ENCODE assay signal across 25 mouse cellular contexts in genomic region chr8:22058368-22058767, GRCm38 (mm10). TPM values are rescaled to one million over a fixed set of nuclear protein-coding genes. Genes with fewer than 3 reads are reported as not detected.
DNase-seq lines count a peak whose midpoint lies in the region; ATAC-seq and TF ChIP-seq lines count a peak whose summit lies in the region.
"Had no signal": no experiment of that assay in that cellular context is flagged by ENCODE, and none has a peak within 500 bp of the region (broad histone marks: within the 10 kb centered on the region; RNA-seq: fewer than 3 reads in every experiment).

No protein-coding gene starts in this region.

- no peak overlapping the region for H3K4me3 ChIP-seq in heart, embryonic 13.5 days
- H3K4me3 ChIP-seq in bone marrow, adult 2 months (replicated peaks; ENCODE audit: control insufficient read depth, low read depth, low read length), result no peak overlapping the region
- peak overlapping the region; percentile 84 for H3K4me3 ChIP-seq in liver, embryonic 11.5 days (ENCODE audit: low read depth, low read length)
- H3K4me3 ChIP-seq in liver, postnatal 0 days (ENCODE audit: low read depth, low read length), result peak overlapping the region; percentile 95
- H3K4me3 ChIP-seq: embryonic facial prominence, embryonic 12.5 days; forebrain, embryonic 13.5 days; heart, adult 2 months; hindbrain, embryonic 12.5 days; limb, embryonic 13.5 days; lung, embryonic 15.5 days; neural tube, embryonic 15.5 days; stomach, embryonic 15.5 days had no signal

- no peaks in the 10 kb centered on the region for H3K9me3 ChIP-seq in heart, embryonic 13.5 days
- H3K9me3 ChIP-seq in liver, embryonic 11.5 days (ENCODE audit: control insufficient read depth, low read length), result no peaks in the 10 kb centered on the region
- H3K9me3 ChIP-seq in liver, postnatal 0 days (ENCODE audit: low read length), result no peaks in the 10 kb centered on the region
- H3K9me3 ChIP-seq: embryonic facial prominence, embryonic 12.5 days; forebrain, embryonic 13.5 days; hindbrain, embryonic 12.5 days; limb, embryonic 13.5 days; lung, embryonic 15.5 days; neural tube, embryonic 15.5 days; stomach, embryonic 15.5 days had no signal

- peak overlapping the region; percentile 22; the same call in 1 of the 2 replicates for H3K4me2 ChIP-seq in heart, embryonic 13.5 days
- peak overlapping the region; percentile 86 for H3K4me2 ChIP-seq in liver, embryonic 11.5 days
- peak overlapping the region; percentile 92 for H3K4me2 ChIP-seq in liver, postnatal 0 days (ENCODE audit: low read depth, low read length)
- H3K4me2 ChIP-seq: embryonic facial prominence, embryonic 12.5 days; forebrain, embryonic 13.5 days; limb, embryonic 13.5 days; lung, embryonic 15.5 days; stomach, embryonic 15.5 days had no signal

- H3K36me3 ChIP-seq in heart, embryonic 13.5 days, result peaks cover 15% of the 10 kb centered on the region
- H3K36me3 ChIP-seq in liver, embryonic 11.5 days (ENCODE audit: control insufficient read depth, insufficient read depth, low read length), result no peaks in the 10 kb centered on the region; the same call in 1 of the 2 replicates
- no peaks in the 10 kb centered on the region; the same call in 1 of the 2 replicates for H3K36me3 ChIP-seq in liver, postnatal 0 days (replicated peaks; ENCODE audit: insufficient read depth, low read length)
- H3K36me3 ChIP-seq: hindbrain, embryonic 12.5 days; lung, embryonic 15.5 days; stomach, embryonic 15.5 days had no signal

- WGBS in heart, embryonic 13.5 days, result 56% methylated on average over 9 of the region's 9 CpGs
- WGBS in bone marrow, adult 2 months, result 53% methylated on average over 9 of the region's 9 CpGs
- 37% methylated on average over 9 of the region's 9 CpGs for WGBS in liver, embryonic 11.5 days
- WGBS in liver, postnatal 0 days (ENCODE audit: insufficient replicate concordance), result 40% methylated on average over 9 of the region's 9 CpGs

- no peak overlapping the region for H3K27ac ChIP-seq in heart, embryonic 13.5 days (replicated peaks)
- peak overlapping the region; percentile 61 for H3K27ac ChIP-seq in bone marrow, adult 2 months (ENCODE audit: control insufficient read depth, insufficient read depth, low read depth, low read length, poor library complexity)
- H3K27ac ChIP-seq in liver, embryonic 11.5 days (ENCODE audit: low read depth, low read length), result peak overlapping the region; percentile 81
- peak overlapping the region; percentile 31 for H3K27ac ChIP-seq in liver, postnatal 0 days (ENCODE audit: low read depth)
- H3K27ac ChIP-seq: embryonic facial prominence, embryonic 12.5 days; forebrain, embryonic 13.5 days; heart, adult 2 months; hindbrain, embryonic 12.5 days; limb, embryonic 13.5 days; lung, embryonic 15.5 days; neural tube, embryonic 15.5 days; stomach, embryonic 15.5 days had no signal

- ATAC-seq in heart, embryonic 13.5 days (ENCODE audit: extremely low read depth, insufficient number of reproducible peaks, low FRiP score, low TSS enrichment), result no peak
- peak; percentile 46 for ATAC-seq in liver, embryonic 11.5 days (replicated peaks; ENCODE audit: low FRiP score)
- no peak for ATAC-seq in liver, postnatal 0 days
- ATAC-seq in cerebellum, adult (ENCODE audit: insufficient number of reproducible peaks, low FRiP score, low TSS enrichment), result no peak
- ATAC-seq: activated CD4-positive, CD25-positive, alpha-beta regulatory T cell, adult 4 months; forebrain, embryonic 13.5 days had no signal

- peak; percentile 84 for TF ChIP-seq EP300 in liver, postnatal 0 days (IDR thresholded peaks at IDR 0.05; ENCODE audit: low read depth)

- no peak for TF ChIP-seq CTCF in bone marrow, adult 2 months (IDR thresholded peaks at IDR 0.05; ENCODE audit: control insufficient read depth, insufficient read depth, low read length)
- TF ChIP-seq CTCF in liver, postnatal 0 days (IDR thresholded peaks at IDR 0.05; ENCODE audit: low read depth), result no peak

- H3K9ac ChIP-seq in heart, embryonic 13.5 days, result no peak overlapping the region
- H3K9ac ChIP-seq in liver, embryonic 11.5 days (ENCODE audit: low read depth, low read length), result peak overlapping the region; percentile 76
- peak overlapping the region; percentile 19; the same call in 1 of the 2 replicates for H3K9ac ChIP-seq in liver, postnatal 0 days (replicated peaks)
- H3K9ac ChIP-seq: embryonic facial prominence, embryonic 12.5 days; forebrain, embryonic 13.5 days; hindbrain, embryonic 12.5 days; limb, embryonic 13.5 days; lung, embryonic 15.5 days; neural tube, embryonic 15.5 days; stomach, embryonic 15.5 days had no signal

- no peak for TF ChIP-seq POLR2A in bone marrow, adult 2 months (IDR thresholded peaks at IDR 0.05; ENCODE audit: borderline replicate concordance, control insufficient read depth, low read depth, low read length)

- peaks cover 27% of the 10 kb centered on the region for H3K27me3 ChIP-seq in heart, embryonic 13.5 days (replicated peaks)
- H3K27me3 ChIP-seq in liver, embryonic 11.5 days (replicated peaks; ENCODE audit: control insufficient read depth, insufficient read depth, low read length), result no peaks in the 10 kb centered on the region
- no peaks in the 10 kb centered on the region for H3K27me3 ChIP-seq in liver, postnatal 0 days (ENCODE audit: insufficient read depth, low read length)
- H3K27me3 ChIP-seq: stomach, embryonic 15.5 days had no signal

- no peak for DNase-seq in heart, adult 8-10 months (ENCODE audit: low spot score)
- no peak for DNase-seq in liver, embryonic 11.5 days (ENCODE audit: low spot score)
- DNase-seq in liver, postnatal 0 days, result no peak
- no peak for DNase-seq in adrenal gland, postnatal 25 days
- no peak for DNase-seq in ovary, adult 18-20 months (ENCODE audit: low spot score)
- DNase-seq: adrenal gland, adult 8-10 months; cerebellum, adult 11 months; cerebellum, postnatal 14 days; gastrocnemius, postnatal 36 days; heart, adult 2 months; heart, postnatal 10 days; kidney, postnatal 25 days; lung, postnatal 36 days; thymus, postnatal 4 days had no signal

- peaks cover 11% of the 10 kb centered on the region for H3K4me1 ChIP-seq in heart, embryonic 13.5 days
- peaks cover 1% of the 10 kb centered on the region; the same call in 1 of the 2 replicates for H3K4me1 ChIP-seq in bone marrow, adult 2 months (ENCODE audit: control insufficient read depth, insufficient read depth, low read length)
- peaks cover 34% of the 10 kb centered on the region for H3K4me1 ChIP-seq in liver, embryonic 11.5 days (replicated peaks; ENCODE audit: control insufficient read depth, insufficient read depth, low read length)
- peaks cover 38% of the 10 kb centered on the region for H3K4me1 ChIP-seq in liver, postnatal 0 days (ENCODE audit: insufficient read depth)
- H3K4me1 ChIP-seq: stomach, embryonic 15.5 days had no signal

RNA-seq across cellular contexts. Expression of gene Atp7b, which starts 1.7 kb away (rescaled TPM):
- 1.4 and 1.8 TPM in 2 replicates for polyA plus RNA-seq in heart, embryonic 13.5 days (2015; fragmentation: Nextera tagmentation; extraction: Ambion mirVana)
- total RNA-seq in heart, adult 8-10 months (2022), result under 1 TPM; 0.09 to 0.13 (median 0.12) TPM
- polyA plus RNA-seq in bone marrow, adult 2 months (2011; ENCODE audit: insufficient read depth, insufficient read length, low replicate concordance, missing spikeins), result 2.6 and 4.3 TPM in 2 replicates
- 24.6 and 25.1 TPM in 2 replicates for polyA plus RNA-seq in liver, embryonic 11.5 days (2014; fragmentation: Nextera tagmentation; extraction: Ambion mirVana)
- 4.7 and 5.7 TPM in 2 replicates for polyA plus RNA-seq in liver, postnatal 0 days (2015; fragmentation: Nextera tagmentation; extraction: Ambion mirVana)
- total RNA-seq in adrenal gland, postnatal 25 days (2021), result 1.3 and 1.5 TPM in 2 replicates
- polyA plus RNA-seq: activated CD4-positive, CD25-positive, alpha-beta regulatory T cell, adult 4 months had no signal

RNA-seq across cellular contexts. Expression of gene Alg11, which starts 2.2 kb away (rescaled TPM):
- 21.8 and 23.0 TPM in 2 replicates for polyA plus RNA-seq in heart, embryonic 13.5 days (2015; fragmentation: Nextera tagmentation; extraction: Ambion mirVana)
- total RNA-seq in heart, adult 8-10 months (2022), result 1 to 10 TPM; 7.3 to 8.8 (median 8.5) TPM
- polyA plus RNA-seq in bone marrow, adult 2 months (2011; ENCODE audit: insufficient read depth, insufficient read length, low replicate concordance, missing spikeins), result 0.61 and 3.5 TPM in 2 replicates
- 22.0 and 29.8 TPM in 2 replicates for polyA plus RNA-seq in liver, embryonic 11.5 days (2014; fragmentation: Nextera tagmentation; extraction: Ambion mirVana)
- 7.8 and 8.7 TPM in 2 replicates for polyA plus RNA-seq in liver, postnatal 0 days (2015; fragmentation: Nextera tagmentation; extraction: Ambion mirVana)
- 32.2 and 36.3 TPM in 2 replicates for total RNA-seq in adrenal gland, postnatal 25 days (2021)

Comparison
In these comparisons a context has a peak if more than half of its experiments do, and no peak if none do; other contexts are left out.
1. H3K4me2 ChIP-seq: peak in every context shown above with its lines; median percentile 92 in liver, postnatal 0 days; 86 in liver, embryonic 11.5 days; 22 in heart, embryonic 13.5 days.
2. H3K4me3 ChIP-seq: peak in liver, embryonic 11.5 days (single experiment) and liver, postnatal 0 days (single experiment); none in heart, embryonic 13.5 days (single experiment) and bone marrow, adult 2 months (single experiment).